Mouse (Mus musculus) testis, postnatal 10 days (tissue): ENCODE results near the gene Ppp4c.
A peak's percentile ranks its signal among the peaks of the same experiment; 100 is the strongest.

ENCODE experiments used
- DNase-seq: peaks from one replicate; pipeline ENCODE4 v3.0.0; 2021; ENCODE audit warnings: low spot score

Gene Ppp4c

DNA sequence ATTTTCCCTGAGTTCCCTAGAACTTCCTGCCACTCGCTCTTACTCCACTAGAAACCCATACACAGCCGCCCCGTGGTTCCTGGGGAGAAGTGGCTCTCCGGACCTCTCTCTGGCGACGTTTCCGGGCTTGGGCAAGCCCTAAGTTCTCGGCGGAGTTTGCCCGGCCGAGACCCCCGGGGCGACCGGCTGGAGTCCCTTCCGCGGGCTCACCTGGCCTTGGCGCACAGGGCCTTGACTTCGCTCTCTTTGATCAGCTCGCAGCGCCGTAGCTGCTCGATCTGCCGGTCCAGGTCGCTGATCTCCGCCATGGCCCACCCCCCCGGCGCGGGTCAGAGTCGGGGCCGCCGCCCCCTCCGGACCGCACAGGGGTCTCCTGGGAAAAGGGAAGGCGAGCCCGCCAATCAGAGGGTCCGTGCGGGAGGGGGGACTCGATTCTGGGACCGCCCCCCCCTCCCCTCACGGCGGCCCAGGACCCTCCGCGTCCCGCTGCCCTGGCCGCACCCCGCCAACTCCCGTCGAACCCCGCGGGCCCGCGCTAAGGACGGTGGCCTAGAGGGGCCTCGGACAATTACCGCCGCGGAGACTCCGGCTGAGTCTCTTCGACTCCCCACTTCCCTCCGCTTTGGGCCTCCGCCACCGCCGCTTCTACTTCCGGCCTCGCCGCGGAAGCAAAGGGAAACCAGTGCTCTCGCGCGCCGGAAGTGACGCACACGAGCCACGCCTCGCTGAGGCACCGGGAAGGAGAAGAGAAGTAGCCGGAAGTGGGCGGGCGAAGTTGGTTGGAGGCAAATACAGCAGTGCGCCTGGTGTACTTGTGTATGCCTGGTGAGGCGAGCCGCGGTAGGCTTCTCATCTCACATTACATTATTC lies at the start of gene Ppp4c:
Ppp4c (minus strand) TSS at position 646 of the 870 bp plus-strand sequence.
- peak; percentile 97 for DNase-seq

DNA sequence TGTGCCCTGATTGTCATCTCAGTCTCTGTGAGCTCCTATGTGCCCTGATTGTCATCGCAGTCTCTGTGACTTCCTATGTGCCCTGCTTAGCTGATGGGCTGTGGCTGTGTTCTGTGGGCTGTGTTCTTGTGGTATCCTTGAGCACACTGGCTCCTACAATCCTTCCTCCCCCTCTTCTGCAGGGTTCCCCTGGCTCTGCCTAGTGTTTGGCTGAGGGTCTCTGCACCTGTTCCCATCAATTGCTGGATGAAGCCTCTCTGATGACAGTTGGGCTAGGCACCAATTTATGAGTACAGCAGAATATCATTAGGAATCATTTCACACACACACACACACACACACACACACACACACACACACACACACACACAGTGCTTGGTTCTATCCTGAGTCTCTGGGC lies 41.0 kb upstream of the Ppp4c start:
- DNase-seq = no peak

DNA sequence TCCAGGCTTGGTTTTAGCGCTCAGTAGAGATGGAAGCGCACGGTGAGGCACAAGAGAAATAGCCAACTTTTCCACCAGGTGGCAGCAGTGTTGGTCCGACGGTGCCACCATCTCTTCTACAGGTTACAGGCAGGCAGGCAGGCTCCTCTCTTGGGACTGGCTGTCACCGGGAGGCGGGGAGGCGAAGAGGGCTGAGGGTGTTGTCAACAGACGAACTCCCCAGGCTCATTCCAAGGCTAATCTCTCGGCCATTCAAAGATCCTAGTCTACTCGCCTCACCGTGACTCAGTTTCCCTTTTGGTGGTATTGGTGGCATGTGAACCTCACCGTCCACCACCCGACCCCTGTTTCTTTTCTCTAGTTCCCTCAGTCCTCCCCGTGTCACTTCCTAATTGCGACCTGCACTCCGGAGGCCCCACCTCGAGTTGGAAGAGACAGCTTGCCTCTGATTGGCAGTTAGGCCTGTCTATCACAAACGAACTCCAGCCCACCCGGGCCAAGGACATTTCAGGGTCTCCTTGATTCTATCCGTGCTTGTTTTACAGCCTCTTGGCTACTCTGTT lies 39.8 kb upstream of the Ppp4c start:
- peak; percentile 88 for DNase-seq

DNA sequence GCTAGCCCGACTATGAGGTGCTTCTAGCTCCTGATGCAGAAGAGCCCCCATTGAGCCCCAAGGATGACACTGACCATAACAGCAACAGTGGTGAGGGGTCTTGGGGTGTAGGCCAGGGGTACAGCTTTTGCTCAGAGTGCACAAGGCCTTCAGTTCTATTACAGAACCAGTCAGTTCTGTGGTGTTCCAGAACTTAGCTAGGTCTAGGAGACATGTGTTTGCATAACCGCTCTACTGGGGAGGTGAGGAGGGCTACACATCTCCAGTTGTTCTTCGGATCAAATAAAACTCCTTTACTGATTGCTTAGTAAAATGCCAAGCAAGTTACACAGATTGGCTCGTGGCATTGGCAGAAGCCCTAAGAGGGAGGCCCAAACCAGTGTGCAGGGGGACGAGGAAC lies 39.2 kb upstream of the Ppp4c start, which contains the start of gene 4930451I11Rik:
4930451I11Rik (minus strand) TSS at position 101 of the 400 bp plus-strand sequence.
- DNase-seq = no peak

GRCm38 (mm10) chr7:126825952-126826351 lies 33.7 kb upstream of the Ppp4c start:
- no peak for DNase-seq

GRCm38 (mm10) chr7:126825403-126825802 lies 33.1 kb upstream of the Ppp4c start:
- DNase-seq = no peak

GRCm38 (mm10) chr7:126823940-126824339 lies 31.6 kb upstream of the Ppp4c start:
- no peak for DNase-seq

DNA sequence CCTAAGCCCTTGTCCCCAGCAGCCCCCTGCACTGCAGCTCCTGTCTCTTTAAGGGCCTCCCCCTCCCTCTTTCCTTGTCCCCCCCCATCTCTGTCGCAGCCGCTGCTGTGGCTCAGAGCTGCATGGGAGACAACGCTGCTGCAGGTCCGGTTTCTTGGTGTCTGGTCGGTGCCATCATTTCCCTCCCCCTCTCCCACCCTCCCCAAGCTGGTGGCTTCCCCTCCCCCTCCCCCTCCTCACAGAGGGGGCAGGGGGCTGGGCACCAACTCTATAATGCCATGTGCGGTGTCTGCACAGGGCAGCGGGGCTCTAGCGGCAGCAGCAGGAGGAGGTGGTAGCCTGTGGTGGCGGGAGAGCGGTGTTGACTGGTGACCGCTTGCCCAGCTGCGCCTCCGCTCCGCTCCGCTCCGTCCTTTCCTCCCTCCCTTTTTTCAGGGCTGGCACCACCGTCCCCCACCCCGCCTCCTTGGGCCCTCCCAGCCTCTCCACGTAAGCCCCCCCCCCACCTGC lies 31.0 kb upstream of the Ppp4c start:
- DNase-seq = no peak

DNA sequence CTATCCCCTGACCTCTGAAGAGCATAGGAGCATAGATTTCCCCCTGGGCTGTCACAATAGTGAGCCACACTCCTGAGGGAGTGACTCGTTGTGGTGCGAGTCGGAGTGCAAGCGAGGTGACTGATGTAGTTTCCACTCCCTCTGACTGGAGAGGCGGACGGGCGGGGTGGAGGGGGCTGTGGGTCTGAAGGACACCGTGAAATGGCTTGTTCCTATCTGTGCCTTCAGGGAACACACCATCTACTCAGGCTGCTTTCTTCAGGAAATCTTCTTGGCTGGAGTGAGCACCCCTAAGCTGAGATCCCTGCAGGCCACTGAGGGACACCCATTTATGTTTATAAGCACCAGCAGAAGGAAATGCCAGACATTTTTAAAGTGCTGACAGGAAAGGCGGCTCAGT lies 30.4 kb upstream of the Ppp4c start:
- DNase-seq = no peak

DNA sequence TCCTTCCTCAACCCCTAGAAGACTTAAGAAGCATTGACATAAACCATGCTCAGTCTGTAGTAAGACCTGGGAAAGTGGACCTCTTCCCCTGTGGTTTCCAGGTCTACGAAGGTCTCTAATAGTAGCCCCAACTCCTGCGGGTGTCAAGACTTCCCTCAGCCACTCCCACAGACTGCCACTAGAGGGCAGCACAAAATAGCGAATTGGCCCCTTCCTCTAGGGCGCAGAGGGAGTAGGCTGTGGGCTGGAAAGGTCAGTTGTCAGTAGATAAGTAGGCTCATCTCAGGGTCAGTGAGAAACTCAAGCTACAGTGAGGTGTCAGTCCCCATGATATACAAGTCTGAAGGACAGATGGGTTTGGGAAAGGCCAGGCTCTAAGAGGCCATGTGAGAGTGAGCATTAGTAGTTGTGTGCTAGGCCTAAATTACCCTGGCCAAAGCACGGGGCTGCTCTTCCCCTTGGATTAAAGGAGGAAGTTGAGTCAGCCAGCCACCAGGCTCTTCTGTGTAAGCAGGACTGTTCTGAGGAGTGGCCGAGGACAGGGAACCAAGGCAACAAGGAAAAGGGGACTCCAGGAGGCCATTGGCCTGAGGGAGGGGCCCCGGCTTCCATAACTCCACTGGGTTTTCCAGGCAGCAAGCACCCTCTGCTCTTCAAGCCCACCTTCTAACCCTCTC lies 29.7 kb upstream of the Ppp4c start:
- peak; percentile 91 for DNase-seq

DNA sequence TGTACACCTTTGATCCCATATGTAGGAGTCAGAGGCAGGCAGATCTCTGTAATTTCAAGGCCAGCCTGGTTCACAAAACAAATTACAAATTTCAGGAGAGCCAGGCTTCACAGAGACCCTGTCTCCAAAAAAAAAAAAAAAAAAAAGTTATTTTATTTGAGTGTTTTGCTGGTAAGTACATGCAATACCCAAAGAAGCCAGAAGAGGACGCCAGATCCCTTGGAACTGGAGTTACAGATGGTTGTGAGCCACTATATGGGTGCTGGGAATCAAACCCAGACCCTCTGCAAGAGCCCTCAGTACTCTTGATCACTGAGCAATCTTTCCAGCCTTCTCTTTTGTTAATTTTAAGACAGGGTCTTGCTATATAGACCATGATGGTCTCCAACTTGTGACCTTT lies 26.5 kb upstream of the Ppp4c start:
- no peak for DNase-seq

DNA sequence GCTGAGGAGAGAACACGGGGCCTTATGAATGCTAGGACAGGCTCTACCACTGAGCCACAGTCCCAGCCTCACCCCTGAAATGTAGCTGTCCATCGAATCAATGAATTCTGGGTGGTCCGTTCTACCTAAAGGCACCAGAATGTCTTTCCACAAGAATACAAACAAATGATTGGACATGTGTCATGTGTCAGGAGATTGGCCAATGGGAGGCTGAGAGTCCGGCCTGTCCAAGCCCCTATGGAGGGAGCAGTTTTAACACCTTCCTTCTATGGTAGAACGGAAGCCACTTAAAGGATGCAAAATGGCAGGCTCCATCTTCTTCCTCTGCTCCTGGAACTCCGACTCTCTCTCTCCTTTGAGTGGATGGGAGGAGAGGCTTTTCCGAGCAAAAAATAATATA lies 25.3 kb upstream of the Ppp4c start:
- DNase-seq = no peak

DNA sequence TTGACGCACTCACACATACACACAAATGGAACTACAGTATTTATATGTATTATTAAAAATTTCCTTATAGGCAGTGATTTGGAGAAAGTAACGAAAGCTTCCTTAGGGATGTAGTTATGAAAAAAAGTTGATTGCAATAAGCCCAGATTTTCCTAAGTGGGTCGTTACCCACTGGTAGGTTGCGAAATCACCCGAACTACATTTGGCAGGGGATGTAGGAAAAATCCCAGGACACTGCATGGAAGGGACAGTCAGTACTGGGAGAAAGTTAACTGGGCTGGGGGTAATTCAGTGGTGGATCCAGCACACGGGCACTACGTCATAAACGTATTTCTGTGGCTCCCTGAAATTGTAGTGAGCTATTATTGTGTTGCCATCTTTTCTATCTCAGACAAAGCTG lies 24.2 kb upstream of the Ppp4c start:
- no peak for DNase-seq

DNA sequence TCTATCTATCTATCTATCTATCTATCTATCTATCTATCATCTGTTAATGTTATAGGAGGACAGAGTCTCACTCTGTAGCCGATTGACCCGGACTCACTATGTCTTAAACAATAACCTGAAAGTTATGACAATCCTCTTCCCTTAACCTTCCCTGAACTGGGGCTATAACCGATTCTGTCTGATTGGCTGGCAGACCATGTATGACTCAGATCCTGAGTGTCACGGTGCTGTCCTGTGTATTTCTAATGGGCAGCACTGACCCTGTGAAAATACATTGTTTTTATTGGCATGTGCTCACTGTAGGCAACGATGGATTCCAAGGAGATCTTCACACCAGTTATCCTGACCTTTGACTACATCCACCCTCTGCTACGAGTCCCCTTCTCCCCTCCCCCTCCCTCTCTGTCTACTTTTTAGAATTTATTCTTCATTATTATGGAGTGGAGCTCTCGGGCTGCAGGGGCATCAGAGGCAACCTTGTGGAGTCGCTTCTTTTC lies 23.5 kb upstream of the Ppp4c start:
- DNase-seq = no peak

GRCm38 (mm10) chr7:126809723-126810369 lies 17.6 kb upstream of the Ppp4c start:
- no peak for DNase-seq

GRCm38 (mm10) chr7:126808703-126809455 lies 16.6 kb upstream of the Ppp4c start:
- peak; percentile 87 for DNase-seq

DNA sequence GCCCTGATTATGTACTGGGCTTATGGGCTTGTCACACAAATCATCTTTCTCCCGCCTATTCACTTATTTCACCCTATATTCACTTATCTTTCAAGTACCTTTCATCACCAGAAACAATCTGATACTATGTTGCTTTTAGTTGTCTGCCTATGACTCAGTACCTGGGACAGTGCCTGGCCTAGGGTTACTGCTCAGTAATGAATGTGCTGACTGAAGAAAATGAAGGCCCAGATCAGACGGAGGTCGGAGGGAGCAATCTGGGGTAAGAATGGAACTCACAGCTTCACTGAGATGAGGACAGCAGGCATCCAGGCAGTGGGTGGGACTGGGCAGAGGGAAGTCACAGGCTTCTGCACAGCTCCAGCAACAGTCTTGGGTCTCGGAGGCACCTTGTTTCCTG lies 15.1 kb upstream of the Ppp4c start:
- DNase-seq = no peak

DNA sequence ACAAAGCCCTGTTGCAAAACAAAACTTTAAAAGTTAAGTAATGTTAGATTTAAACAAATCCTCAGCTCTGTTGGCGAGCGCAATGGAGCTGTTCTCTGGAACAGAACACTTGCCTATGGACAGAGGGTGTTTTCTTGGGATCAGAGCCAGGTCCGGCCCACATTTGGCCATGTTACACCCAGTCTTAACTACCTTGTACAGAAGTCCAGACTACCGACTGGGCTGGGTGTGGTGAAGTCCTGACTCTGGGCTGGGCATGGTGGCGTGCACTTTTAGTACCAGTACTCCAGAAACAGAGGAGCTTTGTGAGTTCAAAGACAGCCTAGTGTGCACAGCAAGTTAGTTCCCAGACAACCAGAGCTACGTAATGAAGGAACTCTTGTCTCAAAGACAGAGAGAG lies 14.7 kb upstream of the Ppp4c start:
- no peak for DNase-seq

DNA sequence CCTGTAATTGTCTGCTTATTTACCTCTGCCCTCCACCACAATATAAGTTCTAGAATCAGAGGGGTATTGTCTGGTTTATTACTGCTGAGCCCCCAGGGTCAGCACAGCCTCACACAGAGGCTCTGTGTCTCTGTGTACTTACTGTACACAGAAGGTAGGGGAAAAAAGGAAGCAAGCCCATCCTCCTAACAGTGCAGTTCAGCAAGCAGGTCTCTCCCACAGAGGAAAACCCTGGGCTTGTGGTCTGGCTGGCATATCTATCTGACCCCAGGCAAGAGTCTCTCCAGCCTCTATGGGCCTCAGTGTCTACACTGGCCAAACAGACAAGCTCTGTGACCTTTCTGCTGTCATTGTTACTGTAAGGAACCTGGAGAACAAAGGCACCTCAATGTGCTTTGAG lies 11.5 kb upstream of the Ppp4c start:
- no peak for DNase-seq

DNA sequence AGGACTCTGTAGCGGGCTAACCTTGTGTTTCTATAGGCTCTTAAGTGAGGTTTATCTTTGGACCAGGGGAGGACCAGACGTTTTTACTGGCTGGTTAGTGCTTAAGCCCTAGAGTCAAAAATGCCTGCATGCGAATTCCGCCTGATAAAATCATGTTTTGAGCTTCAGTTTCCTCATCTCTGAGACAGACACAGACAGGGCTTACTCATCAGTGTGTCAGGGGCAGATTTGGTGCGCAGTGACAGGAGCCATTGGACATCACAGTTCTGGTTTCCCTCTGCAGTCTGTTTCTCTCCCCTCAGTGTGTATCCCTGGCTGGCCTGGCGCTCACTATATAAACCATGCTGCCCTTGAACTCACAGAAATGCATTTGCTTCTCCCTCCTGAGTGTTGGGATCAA lies 10.9 kb upstream of the Ppp4c start:
- no peak for DNase-seq

- DNase-seq = no peak
Observed at GRCm38 (mm10) chr7:126802134-126802889, 10.0 kb upstream of the Ppp4c start.
